Mouse (Mus musculus) kidney, adult 2 months (tissue): ENCODE data around the gene Cpsf7. TPM values are rescaled to one million over a fixed set of nuclear protein-coding genes. Genes with fewer than 3 reads are reported as not detected.
A peak's percentile ranks its signal among the peaks of the same experiment; 100 is the strongest.

Source experiments
- DNase-seq: peaks from one replicate; pipeline ENCODE4 v3.0.0; 2021
- H3K27ac ChIP-seq: fragments of 200-500 bp; 2 replicates; pipeline ENCODE4 v1.5.1; 2012; ENCODE audit warnings: low read depth, low read length, control low read depth, inconsistent platforms; ENCODE audit not compliant: insufficient read depth
- H3K27me3 ChIP-seq: fragments of 200-500 bp; replicated peaks from 2 replicates; pipeline ENCODE4 v1.6.1; 2012; ENCODE audit warnings: mild to moderate bottlenecking, moderate library complexity, low read length, inconsistent platforms; ENCODE audit not compliant: control insufficient read depth, insufficient read depth
- H3K36me3 ChIP-seq: fragments of 200-500 bp; 2 replicates; pipeline ENCODE4 v1.6.1; 2012; ENCODE audit warnings: mild to moderate bottlenecking, moderate library complexity, low read length, inconsistent platforms; ENCODE audit not compliant: control insufficient read depth, insufficient read depth
- H3K4me1 ChIP-seq: fragments of 200-500 bp; 2 replicates; pipeline ENCODE4 v1.6.1; 2011; ENCODE audit warnings: low read length; ENCODE audit not compliant: control insufficient read depth, insufficient read depth
- H3K4me3 ChIP-seq: fragments of 200-500 bp; 2 replicates; pipeline ENCODE4 v1.5.1; 2011; ENCODE audit warnings: mild to moderate bottlenecking, low read depth, low read length, control low read depth; ENCODE audit not compliant: insufficient read depth
- CTCF ChIP-seq: fragments of 200-500 bp; conservative IDR thresholded peaks from 2 replicates; pipeline ENCODE4 v1.5.1; 2011; ENCODE audit warnings: low read depth, mild to moderate bottlenecking, control low read depth, low read length, moderate library complexity, mixed read lengths; ENCODE audit not compliant: insufficient read depth, insufficient read length
- POLR2A ChIP-seq: fragments of 200-500 bp; IDR thresholded peaks from one replicate; pipeline ENCODE4 v1.6.1; 2011; ENCODE audit warnings: low read depth, low read length, control low read depth
- WGBS: fragments of 180-500 bp; shearing (Covaris S2); methylation state at CpG from one replicate; pipeline ENCODE4 v1.1.7; 2018; 5-methylcytosine and 5-hydroxymethylcytosine counted together
- polyA plus RNA-seq: library from polyadenylated mRNA; depleted of rRNA; stranded (reverse); fragments of >200 nt; gene quantifications from 2 replicates; pipeline ENCODE4 v1.2.3, GENCODE M21; 2012

Cpsf7 gene
- polyA plus RNA-seq, 1 experiment: 28.9 TPM

GRCm38 (mm10) chr19:10560108-10560507 is 35.0 kb downstream of the Cpsf7 start:
- DNase-seq: peak; percentile 37
- Histone ChIP-seq H3K27ac (no peak overlapping the region), H3K4me1 (peaks cover 6% of the 10 kb centered on the region), H3K4me3 (no peak overlapping the region), H3K36me3 (no peaks in the 10 kb centered on the region), H3K27me3 (no peaks in the 10 kb centered on the region)
- TF ChIP-seq POLR2A (no peak), CTCF (peak; percentile 32; the same call in 1 of the 2 replicates)
- 40% methylated on average over 5 of the region's 5 CpGs for WGBS

- peak; percentile 41 for DNase-seq
- WGBS: 59% methylated on average over 6 of the region's 6 CpGs
- Histone ChIP-seq H3K27me3 (no peaks in the 10 kb centered on the region), H3K4me1 (no peaks in the 10 kb centered on the region), H3K36me3 (no peaks in the 10 kb centered on the region), H3K27ac (peak overlapping the region; percentile 49), H3K4me3 (no peak overlapping the region)
- TF ChIP-seq POLR2A (no peak), CTCF (no peak)
These were observed 36.7 kb downstream of the Cpsf7 start for GRCm38 (mm10) chr19:10561558-10562314.

- Histone ChIP-seq H3K27ac (peak overlapping the region; percentile 49; the same call in 1 of the 2 replicates), H3K4me3 (no peak overlapping the region), H3K27me3 (no peaks in the 10 kb centered on the region), H3K4me1 (no peaks in the 10 kb centered on the region), H3K36me3 (no peaks in the 10 kb centered on the region)
- WGBS: 72% methylated on average over 5 of the region's 5 CpGs
- DNase-seq: no peak
- TF ChIP-seq CTCF (no peak), POLR2A (no peak)
These were observed 37.3 kb downstream of the Cpsf7 start for GRCm38 (mm10) chr19:10562351-10562750.

- H3K4me3 ChIP-seq: no peak overlapping the region
- H3K27ac ChIP-seq: no peak overlapping the region
- no peak for TF ChIP-seq POLR2A
- TF ChIP-seq CTCF: no peak
- no peaks in the 10 kb centered on the region for H3K27me3 ChIP-seq
- 84% methylated on average over 6 of the region's 6 CpGs for WGBS
- DNase-seq: no peak
- H3K4me1 ChIP-seq: no peaks in the 10 kb centered on the region
- no peaks in the 10 kb centered on the region for H3K36me3 ChIP-seq
These were observed 39.2 kb downstream of the Cpsf7 start for GRCm38 (mm10) chr19:10564278-10564677.

GRCm38 (mm10) chr19:10565217-10565616 is 40.2 kb downstream of the Cpsf7 start:
- no peak overlapping the region for H3K4me3 ChIP-seq
- H3K27ac ChIP-seq: no peak overlapping the region
- H3K27me3 ChIP-seq: no peaks in the 10 kb centered on the region
- no peak for TF ChIP-seq POLR2A
- no peak for TF ChIP-seq CTCF
- whole genome bisulfite sequencing: 55% methylated on average over 4 of the region's 4 CpGs
- H3K36me3 ChIP-seq: no peaks in the 10 kb centered on the region
- no peaks in the 10 kb centered on the region for H3K4me1 ChIP-seq
- DNase-seq: no peak

- H3K4me1 ChIP-seq: no peaks in the 10 kb centered on the region
- no peak for TF ChIP-seq CTCF
- TF ChIP-seq POLR2A: no peak
- H3K4me3 ChIP-seq: no peak overlapping the region
- no peak for DNase-seq
- 95% methylated on average over 6 of the region's 6 CpGs for WGBS
- H3K27me3 ChIP-seq: no peaks in the 10 kb centered on the region
- peaks cover 2% of the 10 kb centered on the region; the same call in 1 of the 2 replicates for H3K36me3 ChIP-seq
- H3K27ac ChIP-seq: no peak overlapping the region
These were observed 44.6 kb downstream of the Cpsf7 start for GRCm38 (mm10) chr19:10569627-10570026.

GRCm38 (mm10) chr19:10576690-10577561 is 51.9 kb downstream of the Cpsf7 start, which contains the start of the genes Cyb561a3 and Tmem138:
Gene Cyb561a3, plus strand, starts transcription at chr19:10577172.
Gene Tmem138, minus strand, starts transcription at chr19:10577362.
- H3K36me3 ChIP-seq: peaks cover 2% of the 10 kb centered on the region; the same call in 1 of the 2 replicates
- WGBS: under 1% methylated on average over 44 of the region's 44 CpGs

More at GRCm38 (mm10) chr19:10576690-10577561, 51.9 kb downstream of the Cpsf7 start, which contains the start of the genes Cyb561a3 and Tmem138:
- peaks cover 3% of the 10 kb centered on the region; the same call in 1 of the 2 replicates for H3K4me1 ChIP-seq
- peak; percentile 65 for TF ChIP-seq POLR2A
- peak; percentile 49 for TF ChIP-seq CTCF
- H3K27ac ChIP-seq: peak within 1 kb of the TSS; percentile 86
- H3K4me3 ChIP-seq: peak within 1 kb of the TSS; percentile 63
- no peaks in the 10 kb centered on the region for H3K27me3 ChIP-seq
- DNase-seq: peak; percentile 97
